Mouse (Mus musculus) ES-E14 (cell line): ENCODE data around the gene Phf21b. TPM values are rescaled to one million over a fixed set of nuclear protein-coding genes. Genes with fewer than 3 reads are reported as not detected.
A peak's percentile ranks its signal among the peaks of the same experiment; 100 is the strongest.

Experiments used
- DNase-seq: peaks from one replicate; pipeline ENCODE4 v3.0.0-alpha.2; 2013; ENCODE audit warnings: low read depth, low spot score
- H3K27ac ChIP-seq: 2 replicates; pipeline ENCODE4 v1.5.1; 2012; ENCODE audit warnings: low read depth, mild to moderate bottlenecking, low read length, moderate library complexity, mixed read lengths; ENCODE audit not compliant: poor library complexity, insufficient read depth, severe bottlenecking
- H3K36me3 ChIP-seq: 2 replicates; pipeline ENCODE4 v1.6.1; 2012; ENCODE audit warnings: mild to moderate bottlenecking, low read length, moderate library complexity, mixed read lengths; ENCODE audit not compliant: control insufficient read depth, poor library complexity, insufficient read depth, severe bottlenecking
- H3K4me1 ChIP-seq, 2 experiments: fragments of 150-350 bp in 1 of 2; sonication (generic) in 1 of 2; 2 replicates each; pipeline ENCODE4 v1.6.1; 2012; ENCODE audit warnings: low read length in 2 of 2, mild to moderate bottlenecking in 1 of 2, mixed read lengths in 1 of 2; ENCODE audit not compliant: control insufficient read depth in 2 of 2, insufficient read depth in 2 of 2, poor library complexity in 1 of 2
- H3K4me3 ChIP-seq, 2 experiments: fragments of 150-350 bp in 1 of 2; sonication (generic) in 1 of 2; 2 replicates each; pipeline ENCODE4 v1.5.1; 2012; ENCODE audit warnings: low read length in 2 of 2, low read depth in 1 of 2, mild to moderate bottlenecking in 1 of 2, mixed read lengths in 1 of 2; ENCODE audit not compliant: insufficient read depth in 1 of 2, poor library complexity in 1 of 2, severe bottlenecking in 1 of 2
- H3K9ac ChIP-seq: 2 replicates; pipeline ENCODE4 v1.6.1; 2012; ENCODE audit warnings: low read depth, mild to moderate bottlenecking, low read length, mixed read lengths; ENCODE audit not compliant: poor library complexity, insufficient read depth, severe bottlenecking
- H3K9me3 ChIP-seq: fragments of 150-350 bp; sonication (generic); 2 replicates; pipeline ENCODE4 v1.6.1; 2012; ENCODE audit warnings: low read depth, mild to moderate bottlenecking, low read length; ENCODE audit not compliant: control insufficient read depth, insufficient read depth
- CHD2 ChIP-seq: IDR thresholded peaks from 2 replicates; pipeline ENCODE4 v1.6.1; 2014; ENCODE audit warnings: mild to moderate bottlenecking, low read depth, low read length, inconsistent platforms
- HCFC1 ChIP-seq: IDR thresholded peaks from 2 replicates; pipeline ENCODE4 v1.6.1; 2012; ENCODE audit warnings: low read length, inconsistent platforms, borderline replicate concordance; ENCODE audit not compliant: insufficient read depth
- MAFK ChIP-seq: IDR thresholded peaks from 2 replicates; pipeline ENCODE4 v1.6.1; 2014; ENCODE audit warnings: mild to moderate bottlenecking, low read depth, low read length, inconsistent platforms; ENCODE audit not compliant: insufficient read depth
- ZC3H11A ChIP-seq: IDR thresholded peaks from 2 replicates; pipeline ENCODE4 v1.6.1; 2012; ENCODE audit warnings: low read depth, mild to moderate bottlenecking, inconsistent platforms, low read length, borderline replicate concordance
- ZNF384 ChIP-seq: IDR thresholded peaks from 2 replicates; pipeline ENCODE4 v1.6.1; 2012; ENCODE audit warnings: low read depth, low read length, inconsistent platforms
- in situ Hi-C, 2 experiments: fragments of 600-800 bp; cut with MboI; formaldehyde crosslinking; loops; one replicate each; pipeline ENCODE4 v1.15.1; 2025; ENCODE audit warnings: low sequenced_read_pairs in 2 of 2, inconsistent platforms in 1 of 2; ENCODE audit not compliant: unreplicated experiment in 2 of 2
- total RNA-seq: library from RNA; depleted of rRNA; stranded (reverse); fragments of 300-350 nt; gene quantifications from 2 replicates; pipeline ENCODE4 v1.2.3, GENCODE M21; 2012

The Phf21b gene
- total RNA-seq, 1 experiment: 7.5 TPM

DNA sequence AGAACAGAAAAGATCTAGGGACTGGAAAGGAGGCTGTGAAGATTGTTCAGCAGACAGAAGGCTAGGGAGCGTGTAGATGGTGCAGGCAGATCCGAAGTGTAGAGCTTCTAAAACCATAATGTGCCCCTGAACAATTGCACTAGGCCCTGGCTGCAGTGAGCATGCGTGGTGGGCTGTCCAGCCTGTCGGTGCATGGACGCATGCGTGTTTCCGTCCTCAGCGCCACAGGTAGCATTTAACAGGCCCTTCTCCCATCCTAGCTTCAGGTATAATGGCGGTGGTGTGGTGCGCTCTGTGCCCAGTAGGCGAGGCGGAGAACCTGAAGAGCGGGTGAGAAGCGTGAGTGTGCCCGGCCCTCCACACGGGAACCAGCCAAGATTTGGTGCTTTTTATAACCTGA, 71.0 kb downstream of the Phf21b start:
- Histone ChIP-seq H3K36me3 (0 out of 2 replicates have a peak, but pooled peaks cover 2% of the 10 kb centered on the region), H3K9me3 (no peaks in the 10 kb centered on the region), H3K27ac (no peak overlapping the region), H3K4me1 (peaks cover 0 to 7% of the 10 kb centered on the region in 2 experiments; a peak in 1 of 4 replicates), H3K4me3 (peak overlapping the region in 1 of 2 experiments; percentile 22; a peak in 1 of 4 replicates), H3K9ac (no peak overlapping the region)
- in situ Hi-C loops: no loop called here
- DNase-seq: no peak
- TF ChIP-seq CHD2 (no peak), HCFC1 (no peak), MAFK (no peak), ZNF384 (no peak), ZC3H11A (no peak)

- H3K36me3 ChIP-seq: no peaks in the 10 kb centered on the region
- H3K9me3 ChIP-seq: no peaks in the 10 kb centered on the region
- no peak overlapping the region for H3K27ac ChIP-seq
- no peaks in the 10 kb centered on the region for H3K4me1 ChIP-seq
- DNase-seq: no peak
- in situ Hi-C loops: no loop called here
- TF ChIP-seq HCFC1 (no peak), ZNF384 (no peak)
- H3K4me3 ChIP-seq: no peak overlapping the region
- no peak overlapping the region for H3K9ac ChIP-seq
These were observed 77.3 kb downstream of the Phf21b start for GRCm38 (mm10) chr15:84778587-84778986.

DNA sequence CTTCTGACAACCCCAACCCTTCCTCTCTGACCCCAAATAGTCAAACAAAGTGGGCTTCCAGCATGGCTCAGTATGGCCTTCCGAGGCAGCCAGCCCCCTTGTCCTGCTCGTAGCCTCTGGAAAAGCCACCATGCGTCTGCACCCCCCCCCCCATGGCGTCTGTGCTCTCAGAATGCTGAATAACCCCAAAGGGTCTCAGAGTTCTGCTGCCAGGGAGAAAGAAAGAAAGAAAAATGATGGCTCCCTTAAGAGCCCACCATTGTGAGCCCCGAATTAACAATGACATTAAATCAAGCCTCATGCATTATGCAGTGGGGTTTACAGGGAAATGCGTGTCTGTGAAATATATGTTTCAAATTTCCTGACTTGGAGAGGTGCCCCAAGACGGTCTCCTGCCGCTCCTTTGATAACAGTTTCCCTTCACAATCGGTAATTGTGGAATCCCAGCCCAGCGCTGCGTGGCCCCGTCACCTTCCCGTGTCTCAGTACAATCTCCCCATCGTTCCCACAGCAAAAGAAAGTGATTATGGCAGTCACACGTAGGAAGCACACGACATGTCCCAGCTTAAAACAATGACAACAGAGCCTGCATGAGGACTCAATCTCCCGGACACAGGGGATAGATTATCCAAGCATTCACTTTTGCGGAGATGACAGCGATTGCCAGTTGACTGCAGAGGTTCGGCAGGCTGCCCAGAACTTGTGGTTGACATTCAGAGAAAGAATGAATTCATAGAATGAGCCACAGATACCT, 80.3 kb downstream of the Phf21b start:
- in situ Hi-C loops: no loop called here
- H3K4me3 ChIP-seq: no peak overlapping the region
- H3K4me1 ChIP-seq: peaks cover 0 to 5% of the 10 kb centered on the region in 2 experiments; a peak in 2 of 4 replicates
- H3K36me3 ChIP-seq: no peaks in the 10 kb centered on the region
- no peak for TF ChIP-seq CHD2
- TF ChIP-seq ZC3H11A: no peak
- TF ChIP-seq HCFC1: no peak
- H3K9ac ChIP-seq: no peak overlapping the region
- no peaks in the 10 kb centered on the region for H3K9me3 ChIP-seq
- no peak overlapping the region for H3K27ac ChIP-seq
- no peak for DNase-seq

DNA sequence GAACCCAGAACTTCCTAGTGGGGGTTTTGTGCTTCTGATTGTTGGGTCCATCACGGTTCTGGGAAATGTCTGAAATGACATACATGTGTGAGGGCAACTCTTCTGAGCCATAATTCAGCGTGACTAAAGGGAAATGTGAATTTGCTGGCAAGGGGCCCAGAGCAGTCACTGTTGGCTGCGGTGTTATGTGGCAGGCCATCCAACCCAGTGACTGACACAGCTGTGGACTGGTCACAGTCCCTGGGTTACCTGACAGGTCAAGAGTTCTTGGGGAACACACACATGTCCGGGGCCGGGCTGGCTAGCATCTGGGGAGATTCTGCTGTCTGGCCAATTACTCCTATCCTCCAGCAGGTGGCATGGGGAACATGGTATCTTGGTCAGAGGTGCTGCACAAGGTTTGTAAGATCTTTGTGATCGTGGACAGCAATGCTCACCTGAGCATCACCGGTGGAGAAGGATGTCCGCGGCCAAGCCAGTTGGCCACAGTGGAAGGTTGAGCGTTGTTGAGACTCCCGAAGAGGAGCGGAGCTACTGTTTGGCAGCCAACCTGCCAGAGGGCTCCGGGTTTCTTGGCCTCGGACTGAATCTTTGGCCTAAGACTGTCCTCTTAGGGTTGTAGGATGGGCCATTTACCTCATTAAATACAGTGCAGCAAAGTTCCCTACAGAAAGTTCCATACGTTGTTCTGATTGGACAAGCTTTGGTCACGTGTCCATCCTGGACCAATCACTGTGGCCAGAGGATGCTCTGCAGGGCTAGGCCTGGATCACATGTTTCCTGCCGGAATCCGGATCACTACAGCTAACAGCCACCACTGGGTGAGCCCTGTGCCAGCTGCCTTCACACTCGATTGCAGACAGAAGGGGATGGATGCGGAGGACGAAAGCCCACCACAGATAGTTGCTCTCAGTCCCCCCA, 83.4 kb downstream of the Phf21b start:
- Histone ChIP-seq H3K9me3 (no peaks in the 10 kb centered on the region), H3K4me1 (peaks cover 0 to 7% of the 10 kb centered on the region in 2 experiments; a peak in 3 of 4 replicates), H3K27ac (no peak overlapping the region), H3K36me3 (peaks cover 4% of the 10 kb centered on the region; the same call in 1 of the 2 replicates), H3K4me3 (peak overlapping the region; percentile 15 to 51; a peak in 2 of 4 replicates), H3K9ac (peak overlapping the region; percentile 57; the same call in 1 of the 2 replicates)
- in situ Hi-C loops: no loop called here
- TF ChIP-seq CHD2 (no peak; the same call in 1 of the 2 replicates), ZC3H11A (0 out of 2 replicates have a peak, but pooled peaks have one; percentile 5)
- peak; percentile 38 for DNase-seq
